Mouse (Mus musculus): ENCODE measurements around the gene Ppp1r16b. TPM values are rescaled to one million over a fixed set of nuclear protein-coding genes. Genes with fewer than 3 reads are reported as not detected.

Ppp1r16b gene
- polyA plus RNA-seq, 1 experiment = 0.04 TPM

- H3K36me3 ChIP-seq (ENCODE audit: control insufficient read depth, insufficient read depth) = no peaks in the 10 kb centered on the region
- TF ChIP-seq CEBPB (IDR thresholded peaks at IDR 0.05; ENCODE audit: low read depth) (no peak), MAX (IDR thresholded peaks at IDR 0.05) (no peak), MYOG (IDR thresholded peaks at IDR 0.05; ENCODE audit: control insufficient read depth, extremely low read depth, insufficient read length) (no peak), USF1 (IDR thresholded peaks at IDR 0.05; ENCODE audit: low read depth) (no peak), MYOD1 (IDR thresholded peaks at IDR 0.05; ENCODE audit: control insufficient read depth, insufficient read length, low read depth) (no peak), FOSL1 (IDR thresholded peaks at IDR 0.05; ENCODE audit: insufficient read depth, low read length, poor library complexity, severe bottlenecking) (no peak), CTCF (IDR thresholded peaks at IDR 0.05; ENCODE audit: control insufficient read depth, insufficient read depth, insufficient read length) (no peak)
- H3K79me2 ChIP-seq (ENCODE audit: control insufficient read depth, insufficient read depth) = no peaks in the 10 kb centered on the region
- no peaks in the 10 kb centered on the region for H3K79me3 ChIP-seq (ENCODE audit: low read depth)
- H3K27me3 ChIP-seq (ENCODE audit: control insufficient read depth, insufficient read depth, insufficient read length) = no peaks in the 10 kb centered on the region
- H3ac ChIP-seq (ENCODE audit: control insufficient read depth, insufficient read length, low read depth) = no peak overlapping the region
- no peak overlapping the region for H3K4me3 ChIP-seq (ENCODE audit: insufficient read depth, poor library complexity, severe bottlenecking)
These were observed 21.4 kb upstream of the Ppp1r16b start for GRCm38 (mm10) chr2:158643791-158644190.

GRCm38 (mm10) chr2:158651159-158651908 is 13.9 kb upstream of the Ppp1r16b start:
- H3K79me2 ChIP-seq (ENCODE audit: control insufficient read depth, insufficient read depth) = no peaks in the 10 kb centered on the region
- peaks cover 6% of the 10 kb centered on the region for H3K27me3 ChIP-seq (ENCODE audit: control insufficient read depth, insufficient read depth, insufficient read length)
- H3K36me3 ChIP-seq (ENCODE audit: control insufficient read depth, insufficient read depth) = no peaks in the 10 kb centered on the region
- no peak overlapping the region for H3ac ChIP-seq (ENCODE audit: control insufficient read depth, insufficient read length, low read depth)
- H3K4me3 ChIP-seq (ENCODE audit: insufficient read depth, poor library complexity, severe bottlenecking) = no peak overlapping the region
- H3K79me3 ChIP-seq (ENCODE audit: low read depth) = no peaks in the 10 kb centered on the region
- TF ChIP-seq CTCF (IDR thresholded peaks at IDR 0.05; ENCODE audit: control insufficient read depth, insufficient read depth, insufficient read length) = no peak

- no peaks in the 10 kb centered on the region for H3K79me3 ChIP-seq (ENCODE audit: low read depth)
- peaks cover 6% of the 10 kb centered on the region for H3K27me3 ChIP-seq (ENCODE audit: control insufficient read depth, insufficient read depth, insufficient read length)
- no peak overlapping the region for H3K4me3 ChIP-seq (ENCODE audit: insufficient read depth, poor library complexity, severe bottlenecking)
- H3K36me3 ChIP-seq (ENCODE audit: control insufficient read depth, insufficient read depth) = no peaks in the 10 kb centered on the region
- no peaks in the 10 kb centered on the region for H3K79me2 ChIP-seq (ENCODE audit: control insufficient read depth, insufficient read depth)
- no peak overlapping the region for H3ac ChIP-seq (ENCODE audit: control insufficient read depth, insufficient read length, low read depth)
- TF ChIP-seq CTCF (IDR thresholded peaks at IDR 0.05; ENCODE audit: control insufficient read depth, insufficient read depth, insufficient read length) (peak; percentile 79), CEBPB (IDR thresholded peaks at IDR 0.05; ENCODE audit: low read depth) (no peak), FOSL1 (IDR thresholded peaks at IDR 0.05; ENCODE audit: insufficient read depth, low read length, poor library complexity, severe bottlenecking) (no peak), USF1 (IDR thresholded peaks at IDR 0.05; ENCODE audit: low read depth) (no peak)
These were observed 12.2 kb upstream of the Ppp1r16b start for GRCm38 (mm10) chr2:158652985-158653384.

GRCm38 (mm10) chr2:158654717-158655116 is 10.5 kb upstream of the Ppp1r16b start:
- no peaks in the 10 kb centered on the region for H3K79me3 ChIP-seq (ENCODE audit: low read depth)
- no peak for TF ChIP-seq MYOD1 (IDR thresholded peaks at IDR 0.05; ENCODE audit: control insufficient read depth, insufficient read length, low read depth)
- no peak for TF ChIP-seq FOSL1 (IDR thresholded peaks at IDR 0.05; ENCODE audit: insufficient read depth, low read length, poor library complexity, severe bottlenecking)
- TF ChIP-seq USF1 (IDR thresholded peaks at IDR 0.05; ENCODE audit: low read depth) = no peak
- TF ChIP-seq CEBPB (IDR thresholded peaks at IDR 0.05; ENCODE audit: low read depth) = no peak
- TF ChIP-seq MAX (IDR thresholded peaks at IDR 0.05) = no peak
- no peak for TF ChIP-seq CTCF (IDR thresholded peaks at IDR 0.05; ENCODE audit: control insufficient read depth, insufficient read depth, insufficient read length)
- H3ac ChIP-seq (ENCODE audit: control insufficient read depth, insufficient read length, low read depth) = no peak overlapping the region
- no peaks in the 10 kb centered on the region for H3K79me2 ChIP-seq (ENCODE audit: control insufficient read depth, insufficient read depth)
- no peaks in the 10 kb centered on the region for H3K36me3 ChIP-seq (ENCODE audit: control insufficient read depth, insufficient read depth)
- H3K27me3 ChIP-seq (ENCODE audit: control insufficient read depth, insufficient read depth, insufficient read length) = peaks cover 11% of the 10 kb centered on the region
- H3K4me3 ChIP-seq (ENCODE audit: insufficient read depth, poor library complexity, severe bottlenecking) = no peak overlapping the region

GRCm38 (mm10) chr2:158655806-158656205 is 9.4 kb upstream of the Ppp1r16b start:
- no peaks in the 10 kb centered on the region for H3K79me3 ChIP-seq (ENCODE audit: low read depth)
- no peak for TF ChIP-seq CTCF (IDR thresholded peaks at IDR 0.05; ENCODE audit: control insufficient read depth, insufficient read depth, insufficient read length)
- TF ChIP-seq USF1 (IDR thresholded peaks at IDR 0.05; ENCODE audit: low read depth) = no peak
- TF ChIP-seq FOSL1 (IDR thresholded peaks at IDR 0.05; ENCODE audit: insufficient read depth, low read length, poor library complexity, severe bottlenecking) = no peak
- TF ChIP-seq CEBPB (IDR thresholded peaks at IDR 0.05; ENCODE audit: low read depth) = no peak
- no peak for TF ChIP-seq MYOG (IDR thresholded peaks at IDR 0.05; ENCODE audit: control insufficient read depth, extremely low read depth, insufficient read length)
- H3ac ChIP-seq (ENCODE audit: control insufficient read depth, insufficient read length, low read depth) = no peak overlapping the region
- peaks cover 11% of the 10 kb centered on the region for H3K27me3 ChIP-seq (ENCODE audit: control insufficient read depth, insufficient read depth, insufficient read length)
- H3K4me3 ChIP-seq (ENCODE audit: insufficient read depth, poor library complexity, severe bottlenecking) = no peak overlapping the region
- H3K79me2 ChIP-seq (ENCODE audit: control insufficient read depth, insufficient read depth) = no peaks in the 10 kb centered on the region
- no peaks in the 10 kb centered on the region for H3K36me3 ChIP-seq (ENCODE audit: control insufficient read depth, insufficient read depth)

GRCm38 (mm10) chr2:158658822-158659221 is 6.4 kb upstream of the Ppp1r16b start:
- TF ChIP-seq MYOD1 (IDR thresholded peaks at IDR 0.05; ENCODE audit: control insufficient read depth, insufficient read length, low read depth) (no peak), FOSL1 (IDR thresholded peaks at IDR 0.05; ENCODE audit: insufficient read depth, low read length, poor library complexity, severe bottlenecking) (no peak), MAX (IDR thresholded peaks at IDR 0.05) (no peak), USF1 (IDR thresholded peaks at IDR 0.05; ENCODE audit: low read depth) (no peak), CEBPB (IDR thresholded peaks at IDR 0.05; ENCODE audit: low read depth) (no peak), MYOG (IDR thresholded peaks at IDR 0.05; ENCODE audit: control insufficient read depth, extremely low read depth, insufficient read length) (no peak), CTCF (IDR thresholded peaks at IDR 0.05; ENCODE audit: control insufficient read depth, insufficient read depth, insufficient read length) (no peak)
- Histone ChIP-seq H3K36me3 (ENCODE audit: control insufficient read depth, insufficient read depth) (no peaks in the 10 kb centered on the region), H3K79me3 (ENCODE audit: low read depth) (no peaks in the 10 kb centered on the region), H3K4me3 (ENCODE audit: insufficient read depth, poor library complexity, severe bottlenecking) (no peak overlapping the region), H3K27me3 (ENCODE audit: control insufficient read depth, insufficient read depth, insufficient read length) (peaks cover 11% of the 10 kb centered on the region), H3K79me2 (ENCODE audit: control insufficient read depth, insufficient read depth) (no peaks in the 10 kb centered on the region), H3ac (ENCODE audit: control insufficient read depth, insufficient read length, low read depth) (no peak overlapping the region)

All from C2C12 (cell line).